Mouse (Mus musculus) frontal cortex, postnatal 10 days (tissue): ENCODE data around the gene Aldh9a1.

Source experiments
- DNase-seq, 2 experiments: peaks; one replicate each; pipeline ENCODE4 v3.0.0; 2022; ENCODE audit warnings: low spot score in 2 of 2, mixed read lengths in 1 of 2

The Aldh9a1 gene

DNA sequence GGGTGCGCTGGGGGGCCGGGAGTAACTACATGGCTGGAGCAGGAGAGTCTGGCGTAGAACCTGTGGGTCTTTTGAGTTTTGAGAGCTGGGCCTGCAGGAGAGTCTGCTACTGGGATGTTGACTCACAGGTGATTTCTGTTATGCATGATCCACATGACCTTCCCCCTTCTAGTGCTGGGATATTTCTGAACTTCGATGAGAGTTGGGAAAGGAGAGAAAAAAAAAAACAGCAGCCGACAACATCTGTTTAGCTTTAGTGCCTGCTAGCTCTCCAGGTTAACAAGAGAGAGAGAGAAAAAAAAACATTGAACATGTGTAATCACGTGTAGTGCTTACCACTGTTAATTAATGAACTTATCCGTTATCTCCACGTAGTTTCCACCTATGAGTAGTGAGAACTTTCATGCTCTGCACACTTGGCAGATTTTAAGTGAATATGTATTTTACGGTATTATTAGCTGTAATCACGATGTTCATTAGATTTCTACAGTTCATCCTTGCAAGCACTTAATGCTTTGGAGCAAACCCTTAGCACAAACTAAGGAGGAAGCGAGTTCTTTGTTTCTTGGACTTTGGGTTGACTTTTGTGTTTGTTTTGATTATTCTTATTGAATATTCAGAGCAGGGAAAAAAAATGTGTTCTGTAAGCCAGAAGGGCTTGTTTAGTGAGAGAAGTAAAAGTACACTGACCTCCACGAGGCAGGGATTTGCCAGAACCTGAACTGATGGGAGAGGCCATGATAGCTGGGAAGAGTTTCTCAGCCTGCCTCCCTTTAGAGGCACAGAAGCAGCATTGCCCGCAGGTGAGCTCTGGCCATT is 1.0 kb downstream of the Aldh9a1 start:
- DNase-seq, result no peak

DNA sequence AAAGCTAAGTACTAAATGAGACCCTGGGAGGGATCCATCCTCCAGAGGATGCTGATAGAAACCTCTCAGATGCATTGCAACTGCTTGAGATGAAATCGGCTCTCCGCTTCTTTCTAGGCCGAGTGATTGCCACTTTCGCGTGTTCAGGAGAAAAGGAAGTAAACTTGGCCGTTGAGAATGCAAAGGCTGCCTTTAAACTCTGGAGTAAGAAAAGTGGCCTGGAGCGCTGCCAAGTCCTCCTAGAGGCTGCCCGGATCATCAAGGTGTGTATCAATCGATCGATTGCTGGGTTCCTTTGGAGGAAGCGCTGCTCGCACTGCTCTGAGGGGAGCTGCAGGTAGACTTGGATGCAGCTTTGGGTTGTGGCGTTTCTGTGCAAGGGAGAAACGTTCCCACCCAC is 2.6 kb downstream of the Aldh9a1 start:
- no peak for DNase-seq

DNA sequence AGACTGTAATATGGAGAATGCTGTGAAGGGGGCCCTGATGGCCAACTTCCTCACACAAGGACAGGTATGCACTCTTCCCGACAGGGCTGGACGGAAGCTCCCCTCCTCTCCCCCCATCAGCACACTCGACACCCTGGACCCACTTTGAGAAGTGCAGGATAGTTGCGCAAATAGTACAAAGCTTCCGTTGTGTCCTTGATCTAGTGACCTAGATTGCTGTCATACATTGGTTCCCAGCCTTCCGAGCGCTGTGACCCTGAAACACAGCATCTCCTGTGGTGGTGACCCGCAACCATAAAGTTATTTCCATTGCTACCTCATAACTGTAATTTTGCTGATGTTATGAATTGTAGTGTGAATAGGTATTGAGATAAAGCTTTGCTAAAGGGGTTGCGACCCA is 7.6 kb downstream of the Aldh9a1 start:
- no peak for DNase-seq

DNA sequence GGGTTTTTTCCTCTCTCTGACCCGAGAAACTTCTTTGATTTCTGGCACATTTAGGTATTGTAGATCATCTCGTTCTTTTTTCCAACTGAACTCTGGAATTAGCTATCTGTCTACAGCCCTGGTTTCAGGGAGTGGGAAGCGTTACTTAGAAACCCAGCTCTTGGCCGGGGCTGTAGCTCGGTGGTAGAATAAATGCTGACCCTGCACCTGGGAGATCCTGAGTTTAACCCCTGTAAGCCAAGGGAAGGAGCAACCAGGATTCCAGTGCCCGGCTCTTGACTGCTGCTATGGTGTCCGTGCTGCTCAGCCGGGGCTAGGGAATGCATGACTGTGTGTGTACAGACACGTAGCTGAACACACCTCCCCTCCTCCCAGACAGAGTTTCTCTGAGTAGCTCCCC is 8.9 kb downstream of the Aldh9a1 start:
- no peak for DNase-seq

DNA sequence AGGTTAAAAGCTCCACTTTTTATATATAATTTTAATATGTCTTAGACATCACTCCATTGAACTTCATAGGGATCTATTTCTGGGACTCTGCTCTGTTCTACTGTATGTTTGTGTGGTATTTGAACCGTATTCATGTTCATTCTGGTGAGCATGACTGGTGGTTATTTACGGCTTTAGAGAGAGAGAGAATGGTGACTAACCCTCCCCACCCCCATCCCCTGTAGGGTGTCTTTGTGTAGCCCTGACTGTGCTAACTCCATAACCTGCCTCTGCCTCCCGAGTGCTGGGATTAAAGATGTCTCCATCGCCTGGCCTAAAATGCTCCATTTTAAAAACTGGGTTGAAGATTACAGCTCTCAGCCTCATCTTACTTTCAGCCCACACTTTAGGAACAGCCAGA is 10.5 kb downstream of the Aldh9a1 start:
- no peak for DNase-seq

DNA sequence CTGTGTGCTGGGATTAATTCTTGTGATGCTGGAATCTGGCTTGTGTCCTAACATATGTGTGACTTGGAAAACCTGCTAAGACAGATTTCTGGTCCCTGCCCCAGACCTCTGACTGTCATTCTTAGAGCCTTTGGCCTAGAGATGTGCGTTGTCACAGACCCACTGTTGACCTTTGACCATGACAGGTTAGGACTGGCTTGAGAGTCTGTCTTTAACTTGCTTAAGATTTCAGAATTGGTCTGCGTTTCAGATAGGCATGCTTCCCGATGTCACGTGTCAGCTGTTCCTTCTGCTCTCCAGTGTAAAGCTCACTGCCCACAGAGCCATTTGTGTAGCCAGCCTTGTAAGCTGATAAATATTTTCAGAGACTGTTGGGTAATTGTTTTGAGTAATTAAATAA is 13.0 kb downstream of the Aldh9a1 start:
- no peak for DNase-seq

DNA sequence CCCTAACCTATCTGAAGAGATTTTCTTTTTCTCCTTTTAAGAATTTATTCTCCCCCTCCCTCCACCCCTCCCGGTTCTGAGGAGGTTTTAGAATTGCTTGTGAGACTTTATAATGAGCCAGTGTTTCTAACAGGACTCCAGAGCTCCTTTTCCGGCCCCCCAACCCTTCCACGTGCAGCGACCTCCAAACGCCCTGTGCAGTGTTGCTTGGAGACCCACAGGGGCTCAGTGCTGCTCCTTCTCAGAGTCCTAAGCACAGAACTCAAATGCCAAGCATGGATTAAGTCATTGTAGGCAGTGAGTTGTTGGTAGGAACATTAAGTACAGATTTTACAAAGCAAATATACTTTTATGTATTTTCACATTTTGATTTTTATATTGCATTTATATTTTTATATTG is 13.5 kb downstream of the Aldh9a1 start:
- no peak for DNase-seq

DNA sequence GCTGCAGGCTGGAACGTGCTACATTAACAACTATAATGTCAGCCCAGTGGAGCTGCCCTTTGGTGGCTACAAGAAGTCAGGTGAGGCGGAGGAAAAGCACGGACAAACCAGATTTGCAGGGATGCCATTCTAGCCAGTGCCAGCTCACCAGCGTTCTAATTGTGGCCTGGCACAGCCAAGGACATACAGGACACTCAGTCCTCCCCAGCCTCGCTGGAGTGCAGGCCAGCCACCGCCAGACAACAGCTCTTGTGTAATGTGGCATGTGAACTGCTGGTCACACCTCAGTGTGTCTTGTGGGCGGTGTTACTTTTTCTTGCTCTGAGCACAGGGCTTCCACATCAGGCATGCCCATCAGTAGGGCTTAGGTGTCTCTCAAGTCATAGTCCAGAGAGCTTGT is 16.0 kb downstream of the Aldh9a1 start:
- DNase-seq, result no peak

DNA sequence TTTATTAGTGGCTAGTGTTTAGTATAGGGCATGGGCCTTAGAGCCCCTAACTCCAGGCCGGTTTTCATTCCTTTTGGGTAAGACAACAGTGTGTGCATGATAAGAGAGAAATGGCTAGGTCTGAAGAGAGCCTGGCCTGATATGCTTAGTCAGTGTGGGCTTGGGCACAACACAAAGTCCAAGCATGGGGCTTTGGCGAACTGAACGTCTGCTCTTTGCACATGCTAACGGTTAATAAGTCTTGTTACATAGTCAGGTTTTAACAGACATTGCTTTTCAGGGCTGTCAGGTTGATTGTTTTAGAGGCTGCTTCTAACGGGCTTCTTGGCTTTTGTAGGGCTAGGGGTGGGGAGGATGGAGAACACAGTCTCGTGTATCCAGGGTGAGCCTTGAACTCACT is 16.8 kb downstream of the Aldh9a1 start:
- no peak for DNase-seq

DNA sequence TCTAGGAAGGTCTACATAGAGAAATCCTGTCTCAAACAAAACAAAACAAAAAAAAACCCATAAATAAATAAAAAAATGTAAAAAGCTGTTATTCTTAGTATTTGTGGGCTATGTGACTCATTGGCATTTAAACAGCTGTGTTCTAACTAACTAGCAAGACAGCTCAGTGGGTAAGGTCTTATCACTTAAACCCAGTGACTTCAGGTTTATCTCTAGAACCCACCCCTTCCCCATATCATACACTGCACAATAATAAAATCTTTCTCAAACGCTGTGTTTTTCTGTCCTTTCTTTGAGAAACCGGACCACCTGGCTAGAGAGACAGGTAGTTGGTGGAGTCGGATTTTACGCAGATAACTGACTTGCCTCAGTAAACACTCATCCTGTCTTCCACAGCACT is 18.2 kb downstream of the Aldh9a1 start:
- no peak for DNase-seq

DNA sequence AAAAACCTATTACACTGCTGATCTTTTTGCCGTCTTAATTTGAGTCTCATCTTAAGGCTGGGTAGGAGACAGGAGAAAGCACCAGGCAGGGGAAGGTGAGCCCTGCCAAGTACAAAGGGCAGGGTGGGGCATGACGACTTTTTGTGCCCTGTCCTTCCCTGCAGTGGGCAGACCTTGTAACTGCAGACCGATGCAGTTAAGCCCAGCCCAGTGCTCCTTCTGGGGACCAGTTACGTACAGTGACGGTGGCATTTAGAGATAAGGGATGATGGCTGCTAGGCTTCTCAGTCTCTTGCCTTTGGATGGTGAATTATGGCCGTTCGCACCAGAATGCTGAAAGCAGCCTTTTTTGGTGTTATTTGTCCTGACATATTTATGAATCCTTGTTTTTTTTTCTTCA is 18.7 kb downstream of the Aldh9a1 start:
- no peak for DNase-seq

DNA sequence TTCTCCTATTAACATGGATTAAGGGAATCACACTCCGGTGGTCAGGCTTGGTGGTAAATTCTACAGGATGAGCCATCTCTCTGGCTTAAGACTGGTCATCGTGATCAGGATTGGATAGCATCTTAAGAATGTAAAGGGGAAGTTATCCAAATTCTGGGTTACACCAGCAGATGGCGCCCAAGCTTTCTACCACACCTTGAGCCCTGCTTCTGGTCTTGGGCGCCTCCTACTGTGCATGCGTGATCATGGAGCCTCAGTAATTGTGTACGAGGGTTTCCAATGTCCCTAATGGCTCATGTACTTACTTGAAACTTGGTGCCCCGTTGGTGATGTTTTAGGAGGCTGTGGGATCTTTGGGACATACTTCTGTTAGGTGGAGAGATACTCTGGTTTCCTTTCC is 20.1 kb downstream of the Aldh9a1 start:
- DNase-seq, result peak; percentile 57 to 69

DNA sequence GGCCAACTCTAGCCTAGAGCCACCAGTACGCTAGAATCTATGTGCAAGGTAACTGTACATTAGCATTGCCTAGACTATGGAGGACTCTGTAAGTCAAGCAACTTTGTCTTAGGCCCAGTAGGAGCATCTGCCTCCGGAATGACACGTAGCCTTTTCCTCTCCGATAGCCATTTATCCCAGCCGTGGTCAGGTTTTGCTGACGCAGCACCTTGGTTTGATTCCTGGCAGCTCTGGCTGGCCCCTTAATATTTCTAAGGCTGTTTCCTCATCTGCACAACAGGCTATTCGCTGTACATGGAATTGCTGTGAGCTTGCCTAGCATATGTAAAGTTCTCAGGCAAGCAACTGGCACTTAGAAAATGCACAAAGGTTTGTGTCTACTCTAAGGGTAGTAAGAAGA is 22.9 kb downstream of the Aldh9a1 start:
- DNase-seq, result no peak

DNA sequence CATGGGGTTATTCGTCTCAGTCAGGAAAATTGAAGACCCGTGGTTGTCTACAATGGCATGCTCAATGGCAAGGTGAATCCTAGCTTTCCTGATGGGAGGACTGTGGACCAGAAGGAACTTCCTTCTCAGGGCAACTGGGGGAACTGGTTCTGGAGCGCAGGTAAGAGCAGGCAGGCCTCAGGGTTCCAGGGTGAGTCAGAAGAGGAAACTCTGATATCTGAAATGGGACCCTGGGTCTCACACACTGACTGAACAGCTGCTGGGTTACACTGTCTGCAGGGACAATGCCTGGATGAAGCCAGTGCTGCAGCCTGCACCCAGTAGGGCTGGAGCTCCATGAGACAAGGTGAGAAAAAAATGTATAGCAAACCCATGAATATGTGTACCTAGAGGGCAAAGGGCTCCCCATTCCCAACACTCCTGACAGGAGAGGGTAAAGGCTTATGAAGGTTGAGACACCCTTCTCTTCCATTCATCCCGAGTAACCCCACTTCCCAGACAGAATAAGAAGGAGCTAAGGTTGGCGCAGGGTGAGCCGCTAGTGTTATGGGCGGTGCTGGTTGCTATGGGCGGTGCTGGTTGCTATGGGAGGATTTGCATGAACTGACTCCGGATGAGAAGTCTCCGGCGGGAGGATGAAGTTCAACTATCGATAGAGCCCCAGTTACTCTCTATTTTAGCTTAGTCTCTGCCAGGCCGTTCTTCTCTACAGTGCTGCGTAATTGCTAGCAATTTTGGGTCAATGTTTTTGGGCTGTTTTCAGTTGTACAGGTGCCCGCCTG is 24.4 kb downstream of the Aldh9a1 start:
- no peak for DNase-seq

DNA sequence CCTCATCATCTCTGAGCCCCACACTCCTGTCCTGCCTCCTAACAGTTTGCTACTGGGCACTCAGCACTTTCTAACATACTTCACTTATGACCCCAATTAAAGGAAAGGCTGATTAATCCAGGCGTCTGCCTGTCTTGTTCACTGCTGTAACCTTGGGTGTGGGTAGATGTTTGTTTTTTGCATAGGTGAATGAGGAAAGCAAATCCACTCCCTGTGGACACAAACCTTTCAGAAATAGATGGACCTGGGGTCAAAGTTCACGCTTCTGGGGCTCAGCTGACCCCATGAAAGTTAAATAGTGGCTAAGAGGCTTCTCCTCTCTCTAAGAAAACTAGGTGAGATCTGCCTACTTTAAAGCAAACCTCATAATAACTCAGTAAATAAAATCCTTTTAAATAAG is 25.2 kb downstream of the Aldh9a1 start:
- no peak for DNase-seq

DNA sequence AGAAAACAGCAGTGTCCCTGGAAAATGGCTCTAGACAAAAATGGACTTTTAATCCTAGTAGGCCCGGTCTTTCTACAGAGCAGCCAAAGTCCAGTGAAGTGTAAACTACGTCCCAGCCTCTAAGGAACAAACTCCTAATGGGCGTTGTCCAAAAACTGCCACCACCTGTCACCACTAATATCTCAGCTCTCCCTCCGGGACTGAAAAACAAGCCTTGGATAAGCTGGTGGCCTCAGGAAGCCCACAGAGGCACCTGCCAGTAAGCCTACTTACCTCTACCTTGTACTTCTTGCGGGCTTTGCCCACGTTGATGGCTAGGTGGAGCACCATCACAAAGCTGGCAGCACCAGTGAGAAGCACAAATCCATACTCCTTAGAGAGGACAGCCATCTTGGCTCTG is 28.2 kb downstream of the Aldh9a1 start:
- DNase-seq, result no peak

DNA sequence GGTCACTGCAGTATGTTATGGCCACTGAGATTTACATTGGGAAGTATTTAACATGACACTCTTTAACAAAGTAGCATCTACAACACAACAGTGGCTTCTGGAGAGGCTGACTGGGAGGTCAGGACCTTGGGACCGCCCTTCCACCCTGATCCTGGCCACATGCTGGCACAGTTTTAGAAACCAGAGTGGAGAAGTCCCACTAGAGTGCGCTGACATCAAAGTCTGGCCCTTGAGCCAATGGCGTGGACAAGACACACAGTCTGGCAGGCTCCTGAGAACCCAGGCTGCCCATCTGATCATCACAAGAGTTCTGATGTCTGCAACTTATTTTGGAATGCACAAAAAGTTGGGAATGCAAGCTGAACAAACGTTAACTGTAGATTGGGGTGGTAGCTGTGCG is 30.0 kb downstream of the Aldh9a1 start:
- no peak for DNase-seq

DNA sequence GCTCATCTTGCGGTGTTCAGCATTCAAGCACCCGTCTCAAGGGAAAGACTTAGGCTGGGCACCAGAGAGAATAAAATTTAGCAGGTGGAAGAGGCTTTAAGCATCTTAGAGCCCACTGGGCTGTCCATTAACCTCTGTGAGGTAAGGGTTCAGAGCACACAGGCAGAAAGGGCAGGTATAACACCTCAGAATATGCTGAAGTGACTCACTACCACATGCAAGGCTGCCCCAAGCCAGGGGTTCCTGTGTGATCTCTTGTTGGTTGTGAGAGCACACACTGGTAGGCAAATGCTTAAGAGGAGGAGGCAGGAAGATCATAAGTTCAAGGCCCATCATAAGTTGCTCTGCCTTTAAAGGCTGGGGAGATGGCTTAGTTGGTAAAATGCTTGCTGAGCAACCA is 30.4 kb downstream of the Aldh9a1 start:
- no peak for DNase-seq

DNA sequence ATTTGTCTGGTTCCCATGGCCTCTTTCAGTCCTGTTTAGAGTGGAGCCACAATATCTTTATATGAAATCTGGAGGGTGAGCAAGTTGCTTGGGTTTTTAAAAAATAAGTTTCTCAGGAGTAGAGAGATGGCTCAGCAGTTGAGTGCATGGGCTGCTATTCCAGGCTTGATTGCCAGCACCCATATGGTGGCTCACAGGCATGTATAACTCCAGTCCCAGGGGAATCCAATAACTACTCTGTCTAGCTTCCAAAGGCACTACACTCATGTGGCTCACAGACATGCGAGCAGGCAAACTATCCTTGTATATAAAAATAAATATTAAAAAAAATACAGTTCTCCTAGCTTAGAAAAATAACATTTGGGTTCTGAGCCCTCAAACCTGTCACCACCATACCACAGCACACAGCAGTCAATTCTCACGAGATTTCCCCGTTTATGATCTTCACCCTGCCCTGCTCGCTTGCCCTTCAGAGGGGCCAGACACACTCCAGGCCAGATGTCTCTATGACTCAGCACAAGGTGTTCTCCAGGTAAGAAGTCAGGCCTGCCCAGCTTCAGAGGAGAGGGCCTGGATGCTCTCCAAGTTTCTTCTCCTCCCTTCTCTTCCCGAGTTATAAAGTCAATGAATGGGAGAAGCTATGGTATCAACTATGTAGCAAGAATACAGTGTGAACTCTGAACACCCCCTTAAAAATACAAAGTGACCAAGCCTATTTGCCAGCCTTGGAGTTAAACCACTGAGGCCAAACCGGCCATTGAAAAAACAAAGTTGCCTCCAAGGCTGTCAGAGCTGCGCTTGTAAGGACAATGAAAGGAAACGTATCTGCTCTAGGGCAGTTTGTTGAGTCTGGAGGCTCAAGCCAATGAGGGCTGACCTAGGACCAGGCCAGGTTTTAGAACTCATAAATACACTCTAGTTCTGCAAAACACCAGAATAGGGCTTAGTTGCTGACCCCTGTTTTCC is 31.5 kb downstream of the Aldh9a1 start:
- no peak for DNase-seq

DNA sequence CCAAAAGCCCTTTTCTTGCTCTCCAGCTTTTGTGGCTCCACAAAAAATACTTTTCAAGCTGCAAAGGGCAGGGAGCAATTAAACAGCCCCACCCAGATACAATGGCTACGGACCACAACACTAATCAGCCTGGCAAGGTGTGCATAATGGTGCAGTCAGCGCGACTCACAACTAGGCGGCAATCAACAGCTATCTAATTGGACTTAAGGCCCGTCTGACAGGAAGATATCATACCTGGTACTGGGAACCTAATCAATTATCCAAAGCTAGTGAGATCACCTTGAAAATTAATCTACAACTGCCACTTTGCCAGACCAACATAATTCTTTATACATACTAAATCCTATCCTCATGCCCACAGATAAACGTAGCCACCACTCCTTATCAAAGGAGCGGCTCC is 32.5 kb downstream of the Aldh9a1 start:
- DNase-seq, result no peak

DNA sequence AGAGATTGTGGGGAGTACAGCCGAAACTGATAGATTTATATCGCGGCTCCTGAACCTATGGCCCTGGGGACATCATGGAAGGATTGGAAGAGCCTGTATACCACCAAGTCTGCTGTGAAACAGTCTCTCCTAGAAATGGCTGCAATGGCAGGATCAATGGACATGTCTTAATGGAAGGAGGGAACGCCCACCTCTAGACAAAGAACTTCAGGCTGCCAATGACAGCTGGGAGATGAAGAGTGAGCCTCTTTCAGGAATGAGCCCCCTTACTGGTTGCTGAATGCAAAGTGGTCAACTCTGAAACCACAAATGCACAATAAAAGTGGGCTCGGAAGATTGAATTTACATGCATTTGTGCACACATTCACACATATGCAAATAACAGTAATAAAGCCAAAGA is 33.0 kb downstream of the Aldh9a1 start:
- no peak for DNase-seq

DNA sequence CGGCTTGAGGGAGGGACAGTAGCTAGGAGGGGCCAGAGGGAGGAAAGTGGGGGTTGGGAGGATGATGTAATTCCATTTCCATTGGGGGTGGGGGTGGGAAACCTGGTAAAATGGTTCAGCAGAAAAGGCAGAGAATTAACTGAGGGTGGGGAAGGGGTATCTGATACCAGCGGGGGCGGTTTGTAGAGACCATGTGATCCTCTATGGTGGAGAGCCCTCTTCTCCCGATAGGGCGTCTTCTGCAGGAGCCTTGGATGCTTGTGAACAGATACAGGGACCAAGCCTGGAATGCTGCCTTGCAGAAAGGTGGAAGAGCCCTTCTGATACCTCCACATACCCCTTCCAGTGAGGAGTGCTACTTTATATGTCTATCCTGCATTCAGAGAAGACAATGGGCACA is 33.4 kb downstream of the Aldh9a1 start:
- DNase-seq, result no peak
